Mouse (Mus musculus): ENCODE results near the gene Tprn.
A peak's percentile ranks its signal among the peaks of the same experiment; 100 is the strongest.

Tprn gene

DNA sequence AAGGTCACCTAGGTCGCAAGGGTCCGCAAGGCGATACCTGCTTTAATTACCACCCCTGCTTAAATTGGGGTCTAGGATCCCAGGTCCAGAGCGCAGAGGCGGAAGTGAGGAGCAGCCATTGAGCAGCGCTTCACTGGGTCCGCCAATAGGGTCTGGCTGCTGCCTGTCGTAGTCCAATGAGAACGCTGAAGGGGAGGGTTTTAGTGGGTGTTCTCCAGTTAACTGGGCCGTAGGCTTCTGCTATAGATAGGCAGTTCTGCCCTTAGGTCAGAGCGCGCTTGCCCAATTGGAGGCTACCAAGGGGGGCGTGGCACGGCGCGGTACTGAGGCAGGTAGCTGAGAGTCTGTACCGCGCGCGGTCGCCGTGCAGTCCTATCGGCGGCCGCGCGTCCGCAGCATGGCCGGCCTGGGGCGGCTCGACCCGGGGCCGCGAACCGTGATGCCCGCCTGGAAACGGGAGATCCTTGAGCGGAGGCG lies at the start of gene Tprn:
Gene Tprn, plus strand, starts transcription at position 328 of the 477 bp plus-strand sequence.
- peak; percentile 100 for DNase-seq (ENCODE audit: low read depth, low spot score)

DNA sequence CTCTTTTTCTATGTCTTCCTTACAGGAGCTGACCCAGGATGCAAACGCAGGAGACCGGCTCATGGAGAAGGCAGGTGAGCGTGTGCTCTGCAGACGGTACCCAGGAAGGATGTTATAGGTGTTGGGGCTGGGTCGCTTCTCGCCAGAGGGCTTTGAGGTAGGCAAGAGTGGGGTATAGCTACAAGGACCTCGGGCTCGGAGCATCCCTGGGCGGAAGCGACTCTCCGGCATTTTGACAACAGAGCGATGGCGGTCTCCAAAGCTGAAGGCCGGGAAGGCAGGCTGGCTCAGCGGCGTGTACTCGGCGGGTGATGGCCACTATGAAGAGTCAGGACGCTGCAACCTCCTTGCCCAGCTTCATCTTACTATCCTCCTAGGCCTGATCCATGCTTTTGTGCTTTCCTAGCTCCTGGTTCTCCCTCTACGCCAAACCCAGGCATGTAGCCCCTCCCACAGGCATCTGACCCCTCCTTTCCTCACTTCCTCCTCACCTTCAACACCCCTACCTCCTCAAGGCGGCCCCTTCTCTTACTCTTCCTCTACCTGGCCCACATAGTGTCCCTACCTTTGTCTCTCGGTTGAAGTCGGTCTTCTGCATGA lies 49.1 kb upstream of the Tprn start:
- no peak for DNase-seq (ENCODE audit: low read depth, low spot score)

DNA sequence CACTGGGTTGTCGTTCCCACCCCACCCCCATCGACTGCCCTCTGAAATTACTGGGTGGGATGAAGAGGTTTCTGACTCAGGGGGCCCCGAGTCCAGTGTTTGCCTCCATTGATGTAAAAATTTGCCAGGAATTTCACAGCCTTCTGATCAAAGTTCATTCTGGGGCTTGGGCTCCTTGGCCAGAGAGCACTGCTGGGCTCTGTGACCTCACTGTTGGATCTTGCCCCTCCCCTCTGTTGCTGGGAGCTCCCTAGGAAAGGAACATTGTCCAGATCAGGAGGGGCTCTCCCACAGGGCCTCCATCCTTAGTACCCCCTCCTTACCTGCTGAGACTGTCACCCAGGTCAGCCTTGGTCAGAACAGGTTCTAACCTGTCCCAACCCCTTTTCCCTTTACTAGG lies 48.0 kb upstream of the Tprn start, which contains the start of gene Stpg3:
Gene Stpg3, minus strand, starts transcription at position 194 of the 400 bp plus-strand sequence.
- DNase-seq (ENCODE audit: low read depth, low spot score): no peak

DNA sequence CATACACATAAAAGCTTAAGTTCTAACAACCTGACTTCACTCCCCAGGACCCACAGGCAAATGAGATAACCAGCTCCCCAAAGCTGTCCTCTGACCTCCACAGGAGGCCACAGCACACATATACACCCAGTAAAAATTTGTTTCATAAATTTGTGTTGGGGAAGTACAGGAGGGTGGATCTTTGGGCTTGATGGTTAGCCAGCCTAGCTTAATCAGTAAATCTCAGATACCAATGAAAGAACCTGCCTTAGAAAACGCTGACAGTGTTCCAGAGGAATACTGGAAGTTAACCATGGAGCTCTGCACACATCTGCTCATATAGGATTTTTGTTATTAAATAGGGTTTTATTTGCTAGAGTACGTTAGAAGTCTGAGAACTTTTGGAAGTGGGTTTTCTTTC lies 44.8 kb upstream of the Tprn start:
- DNase-seq (ENCODE audit: low read depth, low spot score): no peak

DNA sequence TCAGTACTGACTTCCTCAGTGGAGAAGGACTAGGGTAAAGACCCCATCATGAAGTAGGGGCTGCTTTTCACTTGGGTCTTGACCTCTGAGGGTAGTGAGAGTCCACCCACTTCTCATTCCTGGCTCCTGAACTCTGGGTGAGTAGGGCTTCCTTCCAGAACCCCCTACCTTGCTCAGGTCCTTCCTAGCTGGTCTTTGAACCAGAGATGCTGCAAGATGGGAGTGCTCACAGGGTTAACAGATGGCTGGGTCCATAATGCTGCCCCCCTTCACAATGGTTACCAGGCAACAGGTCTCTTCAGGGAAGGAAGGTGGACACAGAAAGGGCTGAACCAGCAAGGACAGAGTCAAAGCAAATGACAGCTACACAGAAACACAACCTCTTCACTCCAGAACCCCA lies 44.0 kb upstream of the Tprn start, which contains the start of gene Fam166a:
Gene Fam166a, plus strand, starts transcription at position 301 of the 400 bp plus-strand sequence.
- no peak for DNase-seq (ENCODE audit: low read depth, low spot score)

DNA sequence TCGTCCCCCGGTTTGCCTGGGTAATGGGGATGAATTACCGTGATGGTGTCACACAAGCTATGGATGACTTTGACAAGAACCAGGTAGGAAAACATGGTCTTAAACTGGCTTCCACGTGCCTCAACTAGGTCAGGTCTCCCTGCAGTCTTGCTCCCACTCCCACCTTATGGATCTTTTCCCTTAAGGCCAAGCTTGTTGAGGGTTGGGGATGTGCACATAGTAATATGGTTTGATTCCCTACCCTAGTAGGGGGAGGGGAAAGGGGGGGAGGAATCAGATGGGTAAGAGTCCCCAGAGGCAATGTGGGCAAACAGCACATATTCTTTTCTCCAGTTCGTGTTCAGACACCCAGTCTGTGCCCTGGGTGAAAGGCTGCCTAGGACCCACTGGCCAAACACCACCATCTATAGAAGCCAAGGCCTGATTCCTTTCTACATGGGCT lies 41.1 kb upstream of the Tprn start:
- DNase-seq (ENCODE audit: low read depth, low spot score): no peak

DNA sequence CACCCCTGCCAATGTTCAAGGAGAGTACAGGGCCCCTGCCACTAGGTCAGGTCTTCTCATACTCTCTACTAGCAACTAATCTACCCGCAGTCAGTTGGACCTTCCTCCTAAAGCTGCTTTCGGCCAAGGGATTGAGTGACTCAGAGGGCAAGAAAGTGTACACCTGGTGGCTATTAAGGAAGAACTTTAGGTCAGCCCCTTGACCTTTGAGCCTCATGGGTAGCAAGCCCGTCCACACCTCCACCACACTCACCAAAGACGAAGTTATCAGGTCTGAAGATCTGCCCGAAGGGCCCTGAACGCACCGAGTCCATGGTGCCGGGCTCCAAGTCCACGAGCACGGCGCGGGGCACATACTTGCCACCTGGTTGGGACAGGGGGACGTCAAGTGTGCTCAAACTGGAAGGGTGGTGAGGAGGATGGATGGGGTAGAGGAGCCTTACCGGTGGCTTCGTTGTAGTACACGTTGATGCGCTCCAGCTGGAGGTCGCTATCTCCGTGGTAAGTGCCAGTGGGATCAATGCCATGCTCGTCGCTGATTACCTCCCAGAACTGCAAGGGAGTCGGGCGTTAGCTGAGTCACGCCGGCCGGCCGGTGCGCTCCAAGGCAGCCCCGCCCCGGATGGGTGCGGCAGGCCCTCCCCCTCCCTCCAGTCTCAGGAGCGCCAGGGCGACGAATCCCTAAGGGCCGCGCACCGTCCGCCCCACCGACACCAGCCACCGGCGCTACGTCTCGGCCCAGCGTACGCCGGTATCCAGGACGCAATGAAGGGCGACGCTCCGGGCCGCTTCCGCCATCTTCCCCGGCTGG lies 38.5 kb upstream of the Tprn start:
- DNase-seq (ENCODE audit: low read depth, low spot score): peak; percentile 86

DNA sequence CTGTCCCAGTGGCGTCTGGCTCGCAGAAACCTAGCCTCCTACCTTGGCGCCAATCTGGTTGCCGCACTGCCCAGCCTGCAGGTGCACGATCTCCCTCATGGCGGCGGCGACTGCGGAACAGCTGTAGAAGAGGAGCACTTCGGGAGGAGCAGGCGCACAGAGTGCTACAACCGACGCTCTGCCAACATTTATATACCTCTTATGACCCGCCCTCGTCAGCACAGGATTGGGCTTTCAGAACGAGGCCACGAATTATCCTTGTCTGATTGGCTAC lies 38.0 kb upstream of the Tprn start, which contains the start of gene Tubb4b:
Gene Tubb4b, minus strand, starts transcription at position 211 of the 274 bp plus-strand sequence.
- DNase-seq (ENCODE audit: low read depth, low spot score): no peak

DNA sequence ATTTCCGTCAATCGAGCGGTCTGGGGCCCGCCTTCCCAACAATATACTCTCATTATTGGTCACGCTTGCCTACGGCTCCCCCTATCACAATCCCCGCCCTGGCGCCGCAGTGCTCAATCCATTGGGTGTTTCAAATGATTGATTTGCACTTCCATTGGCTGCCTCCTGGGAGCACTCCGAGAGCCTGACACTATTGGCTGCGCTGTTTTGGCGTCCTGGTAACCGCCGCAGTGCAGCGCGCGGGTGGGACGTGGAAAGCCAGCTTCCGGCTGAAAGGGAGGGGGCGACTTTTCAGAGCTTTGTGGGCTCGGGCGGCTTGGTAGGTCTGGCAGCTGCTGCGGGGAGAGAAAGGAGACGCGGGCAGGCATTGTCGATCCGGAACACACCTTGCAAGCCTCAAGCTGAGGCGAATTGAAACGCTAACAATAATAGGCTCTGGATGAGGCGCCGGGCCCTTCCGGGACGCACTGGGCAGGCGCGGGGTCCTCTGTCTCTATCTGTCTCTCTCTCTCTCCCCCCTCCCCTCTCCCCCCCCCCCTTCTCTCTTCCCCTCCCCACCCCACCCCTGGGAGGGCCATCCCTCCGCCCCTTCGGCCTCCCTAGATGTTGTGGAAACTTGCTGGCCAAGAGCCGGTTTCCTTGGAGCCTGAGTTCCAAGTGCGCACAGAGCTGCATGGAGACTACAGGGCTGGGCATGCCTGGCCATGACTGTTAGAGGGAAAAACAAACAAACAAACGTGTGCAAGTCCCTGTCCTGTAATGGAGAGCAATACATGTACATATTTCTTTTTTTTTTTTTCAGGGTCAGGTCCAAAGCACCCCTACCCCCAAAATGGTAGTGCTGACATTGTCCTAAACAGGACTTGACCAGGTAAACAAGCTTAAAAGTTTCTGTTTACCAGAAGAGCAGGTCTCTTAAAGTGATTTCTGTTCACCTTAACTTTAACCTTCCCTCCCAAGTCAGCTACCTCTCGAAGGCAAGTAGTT lies 37.4 kb upstream of the Tprn start:
- peak; percentile 100 for DNase-seq (ENCODE audit: low read depth, low spot score)

DNA sequence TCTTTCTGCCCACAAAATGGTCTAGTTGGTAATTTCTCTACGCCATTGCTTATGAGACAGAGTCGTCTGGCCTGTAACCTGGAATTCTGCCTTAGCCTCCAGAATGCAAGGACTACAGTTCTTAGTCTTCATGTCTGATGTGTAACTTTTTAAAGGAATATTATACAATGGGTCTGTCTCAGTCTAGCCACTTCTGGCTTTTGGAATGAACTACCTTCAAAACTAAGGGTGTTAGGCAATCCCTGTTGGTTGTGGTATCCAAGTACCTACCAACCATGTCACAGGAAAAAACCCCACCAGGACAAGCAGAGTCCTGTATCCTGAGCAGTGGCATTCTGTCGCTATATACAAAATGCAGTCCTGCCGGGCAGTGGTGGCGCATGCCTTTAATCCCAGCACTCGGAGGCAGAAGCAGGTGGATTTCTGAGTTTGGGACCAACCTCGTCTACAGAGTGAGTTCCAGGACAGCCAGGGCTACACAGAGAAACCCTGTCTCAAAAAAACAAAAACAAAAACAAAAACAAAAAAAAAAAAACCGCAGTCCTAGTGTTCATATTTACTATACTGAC lies 36.5 kb upstream of the Tprn start:
- DNase-seq (ENCODE audit: low read depth, low spot score): no peak

DNA sequence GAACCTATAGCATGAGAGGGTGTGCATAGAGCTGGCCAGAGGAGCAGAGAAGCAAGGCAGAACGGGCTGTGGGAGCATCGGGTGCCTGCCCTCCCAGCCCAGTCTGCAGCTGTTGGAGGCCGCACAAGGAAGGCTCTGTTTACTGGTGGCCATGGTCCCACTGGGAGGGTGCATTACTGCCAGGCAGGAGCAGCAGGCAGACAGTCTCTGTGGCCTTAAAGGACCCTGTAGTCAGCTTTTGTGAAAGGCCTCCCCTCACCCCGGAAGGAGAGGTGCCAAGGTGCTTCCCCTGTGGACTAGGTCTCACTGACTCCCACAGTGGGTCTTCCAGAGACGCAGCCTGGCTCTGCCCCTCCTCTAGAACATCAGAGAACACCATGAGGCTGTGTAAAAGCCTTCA lies 35.6 kb upstream of the Tprn start:
- DNase-seq (ENCODE audit: low read depth, low spot score): peak; percentile 87

DNA sequence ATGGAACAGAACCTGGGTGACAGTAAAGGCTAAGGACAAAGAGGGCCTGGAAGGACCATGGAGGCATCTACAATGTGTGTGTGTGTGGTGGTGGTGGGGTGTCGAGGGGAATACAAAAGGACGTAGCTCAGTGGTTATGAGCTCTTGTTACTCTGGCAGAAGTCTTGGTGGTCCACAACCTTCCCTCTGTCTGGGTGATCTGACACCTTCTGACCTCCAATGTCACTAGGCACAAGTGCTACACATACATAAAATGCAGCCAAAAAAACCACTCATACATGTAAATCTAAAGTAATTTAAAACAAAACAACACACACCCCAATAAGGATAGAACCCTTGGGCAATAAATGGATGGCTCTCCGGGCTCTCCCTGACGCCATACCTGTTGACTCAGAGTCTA lies 35.0 kb upstream of the Tprn start:
- no peak for DNase-seq (ENCODE audit: low read depth, low spot score)

DNA sequence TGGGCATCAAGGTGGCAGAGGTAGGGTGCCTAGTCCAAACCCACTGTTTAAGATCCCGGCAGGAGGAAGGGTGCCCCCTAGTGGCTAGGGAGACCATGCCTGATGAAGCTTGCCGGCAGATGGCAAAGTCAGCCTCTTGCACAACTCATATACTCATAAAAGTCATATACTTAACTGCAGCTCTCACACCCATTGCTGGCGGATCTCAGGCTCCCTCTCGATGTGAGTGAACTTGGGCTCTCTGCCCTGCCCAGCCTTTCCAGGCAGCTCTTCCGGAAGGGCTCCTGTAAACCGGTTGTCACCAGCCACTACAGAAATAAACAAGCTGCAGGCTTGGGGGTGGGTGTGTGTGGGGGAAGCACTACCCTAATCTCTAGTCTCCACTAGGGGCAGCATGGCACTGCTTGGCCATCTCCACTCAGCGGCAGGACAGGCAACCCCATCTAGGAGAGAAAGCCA lies 34.0 kb upstream of the Tprn start:
- peak; percentile 95 for DNase-seq (ENCODE audit: low read depth, low spot score)

DNA sequence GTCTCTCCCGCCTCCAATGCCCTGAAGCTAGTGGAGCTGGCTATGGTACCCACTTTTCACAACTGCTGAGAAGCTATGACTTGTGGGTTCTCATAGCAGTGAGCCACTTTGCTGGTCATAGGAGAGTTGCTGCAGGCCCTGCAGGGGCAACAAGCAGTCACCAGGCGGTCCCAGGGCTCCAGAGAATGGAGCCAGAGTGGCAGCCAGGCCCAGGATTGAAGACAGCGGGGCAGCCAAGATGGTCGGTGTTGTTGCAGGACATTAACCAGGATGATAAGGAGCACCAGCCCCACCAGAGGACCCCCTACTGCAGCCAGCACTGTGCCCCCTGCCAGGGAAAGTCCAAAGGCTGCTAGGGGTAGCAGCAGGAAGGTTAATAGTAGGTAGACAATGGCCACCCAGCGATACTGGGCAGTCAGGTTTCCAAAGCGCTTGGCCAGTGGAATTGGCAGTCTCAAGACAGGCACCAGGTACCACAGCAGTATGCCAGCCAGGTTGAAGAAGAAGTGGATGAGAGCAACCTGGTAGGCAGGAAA lies 33.4 kb upstream of the Tprn start:
- DNase-seq (ENCODE audit: low read depth, low spot score): no peak

DNA sequence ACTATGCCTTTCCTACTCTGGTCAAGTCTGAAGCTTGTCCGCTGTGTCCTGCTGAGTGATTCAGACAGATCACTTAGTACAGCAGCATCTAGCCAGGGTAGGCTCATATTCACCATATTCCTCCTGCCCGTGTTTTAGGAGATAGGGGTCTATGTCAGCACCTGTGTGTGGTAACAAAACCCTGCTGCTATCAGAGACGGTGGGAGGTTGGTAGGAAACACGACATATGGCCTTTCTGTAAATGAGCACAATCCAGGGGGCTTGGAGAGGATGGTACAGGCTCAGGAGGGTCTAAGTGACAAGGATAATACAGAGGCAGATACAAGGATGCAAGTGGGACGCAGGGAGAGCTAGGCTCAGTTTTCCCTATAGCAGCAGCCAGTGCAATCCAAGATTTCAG lies 32.8 kb upstream of the Tprn start:
- no peak for DNase-seq (ENCODE audit: low read depth, low spot score)

DNA sequence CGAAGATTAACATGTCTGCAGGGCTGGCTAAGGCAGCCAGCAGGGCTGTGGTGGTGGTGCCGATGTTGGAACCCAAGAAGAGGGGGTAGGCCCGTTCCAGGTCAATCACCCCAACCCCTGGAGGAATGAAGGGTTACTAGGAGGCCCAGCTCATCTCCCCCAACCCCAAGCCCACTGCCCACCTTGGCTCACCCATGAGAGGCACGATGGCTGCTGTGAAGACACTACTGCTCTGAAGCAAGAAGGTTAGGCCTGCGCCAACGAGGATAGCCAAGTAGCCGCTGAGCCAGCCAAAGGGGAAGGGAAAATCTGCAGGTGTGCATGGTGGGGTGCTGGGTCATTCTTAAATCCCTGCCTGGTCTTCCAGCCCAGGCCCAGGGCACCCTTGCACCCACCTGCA lies 31.8 kb upstream of the Tprn start:
- no peak for DNase-seq (ENCODE audit: low read depth, low spot score)

DNA sequence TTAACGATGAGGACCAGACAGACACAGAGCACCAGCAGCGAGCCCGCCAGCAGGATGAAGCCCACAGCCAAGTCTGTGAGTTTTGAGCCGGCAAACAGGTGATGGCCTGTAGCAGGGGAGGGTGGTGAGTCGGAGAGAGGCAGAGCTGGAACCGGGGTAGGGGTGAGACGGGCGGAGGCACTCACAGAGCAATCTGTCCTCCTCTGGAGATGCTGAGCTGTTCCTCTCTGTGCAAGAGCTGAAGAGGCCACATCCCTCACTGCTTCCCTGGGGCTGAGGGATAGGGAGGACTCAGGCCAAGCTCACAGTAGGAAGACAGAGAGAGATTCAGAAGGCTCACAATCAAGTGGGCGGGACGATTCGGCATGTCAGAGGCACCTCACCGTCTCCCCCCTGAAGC lies 31.4 kb upstream of the Tprn start:
- no peak for DNase-seq (ENCODE audit: low read depth, low spot score)

DNA sequence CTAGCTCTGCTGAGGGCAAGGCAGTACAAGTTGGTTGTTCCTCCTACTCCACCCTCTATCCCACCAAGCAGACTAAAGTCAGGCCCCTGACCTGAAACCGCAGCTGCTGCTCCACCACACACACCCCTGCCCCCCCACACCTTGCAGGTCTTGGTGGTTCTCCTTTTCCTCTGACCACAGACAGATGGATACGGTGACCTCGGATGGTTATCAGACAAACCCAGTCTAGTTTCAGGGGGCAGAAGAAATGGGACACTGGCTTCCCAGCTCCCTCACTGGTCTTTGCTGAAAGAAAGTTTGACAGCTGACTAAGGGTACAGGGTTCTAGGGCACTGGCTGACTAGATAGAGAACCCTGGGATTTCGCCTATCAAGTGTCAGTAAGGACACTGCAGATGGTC lies 29.0 kb upstream of the Tprn start:
- no peak for DNase-seq (ENCODE audit: low read depth, low spot score)

DNA sequence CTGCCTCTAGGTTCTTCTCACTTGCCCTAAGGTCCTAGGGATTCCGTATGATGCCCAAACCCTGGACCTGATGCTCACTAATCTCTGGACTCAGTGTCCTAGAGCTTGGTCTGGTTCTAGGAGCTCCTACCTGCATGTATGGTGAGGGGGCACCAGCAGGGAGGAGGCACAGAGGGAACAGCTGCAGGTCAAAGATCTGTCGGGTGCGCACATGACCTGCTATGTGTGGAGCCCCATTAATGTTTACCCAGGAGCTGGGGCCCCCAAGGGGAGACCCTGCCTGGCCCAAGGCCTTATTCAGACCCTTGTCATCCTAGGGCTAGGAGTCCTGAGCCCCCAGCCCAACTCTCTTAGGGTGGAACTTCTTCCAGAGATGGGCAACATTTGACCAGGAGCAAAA lies 28.4 kb upstream of the Tprn start, which contains the start of gene Slc34a3:
Gene Slc34a3, minus strand, starts transcription at position 315 of the 400 bp plus-strand sequence.
- no peak for DNase-seq (ENCODE audit: low read depth, low spot score)

DNA sequence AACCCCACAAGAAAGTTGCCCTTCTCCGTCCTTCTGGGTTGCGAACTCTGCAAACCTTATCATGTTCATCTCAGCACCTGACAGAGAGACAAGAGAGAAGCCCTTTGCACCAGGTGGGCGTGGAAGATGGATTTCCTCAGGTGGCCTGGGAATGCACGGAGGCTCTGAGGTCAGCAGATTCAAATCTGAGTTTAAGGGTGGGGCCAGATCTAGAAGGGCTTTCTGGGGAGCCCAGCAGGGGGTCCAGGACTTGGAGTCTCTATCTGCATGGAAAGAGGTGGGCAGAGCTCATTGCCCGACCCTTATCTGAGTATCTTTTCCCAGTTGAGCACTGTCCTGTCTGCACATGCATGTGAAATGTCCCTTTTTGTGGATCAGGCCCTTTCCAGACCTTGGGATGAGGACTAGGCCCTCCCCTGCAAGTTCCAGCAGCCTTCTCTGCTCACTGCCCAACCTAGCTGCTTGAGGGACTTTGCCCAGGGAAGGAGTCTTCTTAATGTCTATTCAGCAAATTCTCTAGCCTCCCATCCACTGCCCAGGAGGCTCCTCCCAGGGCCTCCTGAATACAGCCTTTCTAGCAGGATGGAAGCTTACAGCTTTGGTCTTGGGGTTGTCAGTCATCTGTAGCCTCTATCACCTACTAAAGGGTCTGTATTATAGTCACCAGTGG lies 27.7 kb upstream of the Tprn start:
- DNase-seq (ENCODE audit: low read depth, low spot score): no peak

DNA sequence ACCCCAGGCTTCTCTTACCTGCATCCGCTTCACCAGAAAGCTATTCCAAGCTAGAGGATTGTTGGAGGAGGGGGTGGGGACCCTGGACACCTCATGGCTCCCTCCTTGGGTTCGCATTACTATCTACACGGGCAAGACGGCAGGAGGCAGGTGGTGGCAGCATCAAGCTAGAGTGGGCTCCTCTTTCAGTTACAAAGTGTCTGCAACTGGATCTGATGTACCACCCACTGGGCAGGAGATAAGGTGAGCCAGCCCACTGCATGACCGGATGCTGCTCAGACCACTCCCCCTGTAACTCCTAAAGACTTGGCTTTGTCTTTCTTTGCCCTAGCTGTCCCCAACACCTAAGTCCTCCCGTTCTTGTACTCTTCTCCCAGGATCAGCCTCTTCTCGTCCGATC lies 25.8 kb upstream of the Tprn start, which contains the start of gene Rnf224:
Gene Rnf224, minus strand, starts transcription at position 174 of the 400 bp plus-strand sequence.
- DNase-seq (ENCODE audit: low read depth, low spot score): no peak
